Mouse (Mus musculus): ENCODE measurements around the gene Rad23a. TPM values are rescaled to one million over a fixed set of nuclear protein-coding genes. Genes with fewer than 3 reads are reported as not detected.

Gene Rad23a
- total RNA-seq, 1 experiment = 76.7 TPM

DNA sequence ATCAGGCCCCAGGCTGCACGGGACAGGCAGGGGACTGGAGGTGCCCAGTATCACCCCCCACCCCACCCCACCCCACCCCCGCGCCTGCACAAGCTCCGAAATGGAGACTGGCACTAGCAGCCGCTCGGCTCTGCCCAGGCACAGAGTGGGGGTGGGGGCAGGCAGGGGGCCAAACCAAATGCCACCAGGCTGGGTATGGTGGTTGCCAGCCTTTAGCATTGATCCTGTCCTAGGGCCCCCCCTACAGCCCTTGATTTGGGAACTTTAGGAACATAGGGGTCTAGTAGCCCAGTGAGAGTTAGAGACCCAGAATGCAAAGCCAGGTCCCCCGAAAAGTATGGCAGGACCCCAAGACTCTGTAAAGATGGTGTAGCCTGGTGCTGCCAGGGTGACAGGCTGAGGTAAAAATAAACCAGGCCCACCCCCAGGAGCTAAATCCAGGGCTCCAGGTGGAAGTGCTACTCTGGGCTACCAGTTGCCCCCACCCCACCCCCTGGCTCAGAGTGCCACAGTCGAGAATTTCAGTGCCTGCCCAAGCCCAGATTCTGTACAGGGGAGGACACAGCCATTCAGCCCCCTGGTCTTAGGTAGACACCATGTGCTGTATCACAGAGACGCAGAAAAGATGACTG lies 50.5 kb downstream of the Rad23a start:
- in situ Hi-C loops (cut with MboI; ENCODE audit: low sequenced_read_pairs in 2 of 2, unreplicated experiment in 2 of 2) = no loop called here
- Histone ChIP-seq H3K27ac (ENCODE audit: insufficient read depth, low read depth, low read length, poor library complexity, severe bottlenecking) (no peak overlapping the region), H3K4me3 (ENCODE audit: insufficient read depth in 1 of 2, low read depth in 1 of 2, low read length in 2 of 2, poor library complexity in 1 of 2, severe bottlenecking in 1 of 2) (no peak overlapping the region), H3K9me3 (ENCODE audit: control insufficient read depth, insufficient read depth, low read depth, low read length) (no peaks in the 10 kb centered on the region), H3K9ac (ENCODE audit: insufficient read depth, low read depth, low read length, poor library complexity, severe bottlenecking) (no peak overlapping the region), H3K36me3 (ENCODE audit: control insufficient read depth, insufficient read depth, low read length, poor library complexity, severe bottlenecking) (no peaks in the 10 kb centered on the region), H3K4me1 (ENCODE audit: control insufficient read depth in 2 of 2, insufficient read depth in 2 of 2, low read length in 2 of 2, poor library complexity in 1 of 2) (peaks cover 0 to 3% of the 10 kb centered on the region in 2 experiments; a peak in 1 of 4 replicates)
- no peak for TF ChIP-seq ZNF384 (IDR thresholded peaks at IDR 0.05; ENCODE audit: low read depth, low read length)
- TF ChIP-seq ZC3H11A (IDR thresholded peaks at IDR 0.05; ENCODE audit: borderline replicate concordance, low read depth, low read length) = no peak
- TF ChIP-seq MAFK (IDR thresholded peaks at IDR 0.05; ENCODE audit: insufficient read depth, low read depth, low read length) = no peak
- no peak for TF ChIP-seq CHD2 (IDR thresholded peaks at IDR 0.05; ENCODE audit: low read depth, low read length)
- TF ChIP-seq HCFC1 (IDR thresholded peaks at IDR 0.05; ENCODE audit: borderline replicate concordance, insufficient read depth, low read length) = no peak
- no peak for DNase-seq (ENCODE audit: low read depth, low spot score)

- H3K4me1 ChIP-seq (ENCODE audit: control insufficient read depth in 2 of 2, insufficient read depth in 2 of 2, low read length in 2 of 2, poor library complexity in 1 of 2) = peaks cover 0 to 5% of the 10 kb centered on the region in 2 experiments; a peak in 1 of 4 replicates
- in situ Hi-C loops (cut with MboI; ENCODE audit: low sequenced_read_pairs in 2 of 2, unreplicated experiment in 2 of 2) = no loop called here
These were observed 51.1 kb downstream of the Rad23a start for GRCm38 (mm10) chr8:84789345-84789744.

GRCm38 (mm10) chr8:84788896-84789295 lies 51.6 kb downstream of the Rad23a start:
- in situ Hi-C loops (cut with MboI; ENCODE audit: low sequenced_read_pairs in 2 of 2, unreplicated experiment in 2 of 2) = no loop called here
- Histone ChIP-seq H3K9ac (ENCODE audit: insufficient read depth, low read depth, low read length, poor library complexity, severe bottlenecking) (no peak overlapping the region), H3K9me3 (ENCODE audit: control insufficient read depth, insufficient read depth, low read depth, low read length) (no peaks in the 10 kb centered on the region), H3K36me3 (ENCODE audit: control insufficient read depth, insufficient read depth, low read length, poor library complexity, severe bottlenecking) (no peaks in the 10 kb centered on the region), H3K4me3 (ENCODE audit: insufficient read depth in 1 of 2, low read depth in 1 of 2, low read length in 2 of 2, poor library complexity in 1 of 2, severe bottlenecking in 1 of 2) (no peak overlapping the region), H3K27ac (ENCODE audit: insufficient read depth, low read depth, low read length, poor library complexity, severe bottlenecking) (no peak overlapping the region), H3K4me1 (ENCODE audit: control insufficient read depth in 2 of 2, insufficient read depth in 2 of 2, low read length in 2 of 2, poor library complexity in 1 of 2) (peaks cover 0 to 6% of the 10 kb centered on the region in 2 experiments; a peak in 1 of 4 replicates)
- no peak for DNase-seq (ENCODE audit: low read depth, low spot score)
- TF ChIP-seq ZNF384 (IDR thresholded peaks at IDR 0.05; ENCODE audit: low read depth, low read length) = no peak
- TF ChIP-seq MAFK (IDR thresholded peaks at IDR 0.05; ENCODE audit: insufficient read depth, low read depth, low read length) = no peak
- TF ChIP-seq ZC3H11A (IDR thresholded peaks at IDR 0.05; ENCODE audit: borderline replicate concordance, low read depth, low read length) = no peak
- TF ChIP-seq HCFC1 (IDR thresholded peaks at IDR 0.05; ENCODE audit: borderline replicate concordance, insufficient read depth, low read length) = no peak
- no peak for TF ChIP-seq CHD2 (IDR thresholded peaks at IDR 0.05; ENCODE audit: low read depth, low read length)

More at GRCm38 (mm10) chr8:84789345-84789744, 51.1 kb downstream of the Rad23a start:
- Histone ChIP-seq H3K27ac (ENCODE audit: insufficient read depth, low read depth, low read length, poor library complexity, severe bottlenecking) (no peak overlapping the region), H3K9ac (ENCODE audit: insufficient read depth, low read depth, low read length, poor library complexity, severe bottlenecking) (no peak overlapping the region), H3K36me3 (ENCODE audit: control insufficient read depth, insufficient read depth, low read length, poor library complexity, severe bottlenecking) (no peaks in the 10 kb centered on the region), H3K4me3 (ENCODE audit: insufficient read depth in 1 of 2, low read depth in 1 of 2, low read length in 2 of 2, poor library complexity in 1 of 2, severe bottlenecking in 1 of 2) (no peak overlapping the region), H3K9me3 (ENCODE audit: control insufficient read depth, insufficient read depth, low read depth, low read length) (no peaks in the 10 kb centered on the region)
- TF ChIP-seq MAFK (IDR thresholded peaks at IDR 0.05; ENCODE audit: insufficient read depth, low read depth, low read length) = no peak
- TF ChIP-seq HCFC1 (IDR thresholded peaks at IDR 0.05; ENCODE audit: borderline replicate concordance, insufficient read depth, low read length) = no peak
- no peak for TF ChIP-seq CHD2 (IDR thresholded peaks at IDR 0.05; ENCODE audit: low read depth, low read length)
- no peak for TF ChIP-seq ZC3H11A (IDR thresholded peaks at IDR 0.05; ENCODE audit: borderline replicate concordance, low read depth, low read length)
- TF ChIP-seq ZNF384 (IDR thresholded peaks at IDR 0.05; ENCODE audit: low read depth, low read length) = no peak
- DNase-seq (ENCODE audit: low read depth, low spot score) = no peak

DNA sequence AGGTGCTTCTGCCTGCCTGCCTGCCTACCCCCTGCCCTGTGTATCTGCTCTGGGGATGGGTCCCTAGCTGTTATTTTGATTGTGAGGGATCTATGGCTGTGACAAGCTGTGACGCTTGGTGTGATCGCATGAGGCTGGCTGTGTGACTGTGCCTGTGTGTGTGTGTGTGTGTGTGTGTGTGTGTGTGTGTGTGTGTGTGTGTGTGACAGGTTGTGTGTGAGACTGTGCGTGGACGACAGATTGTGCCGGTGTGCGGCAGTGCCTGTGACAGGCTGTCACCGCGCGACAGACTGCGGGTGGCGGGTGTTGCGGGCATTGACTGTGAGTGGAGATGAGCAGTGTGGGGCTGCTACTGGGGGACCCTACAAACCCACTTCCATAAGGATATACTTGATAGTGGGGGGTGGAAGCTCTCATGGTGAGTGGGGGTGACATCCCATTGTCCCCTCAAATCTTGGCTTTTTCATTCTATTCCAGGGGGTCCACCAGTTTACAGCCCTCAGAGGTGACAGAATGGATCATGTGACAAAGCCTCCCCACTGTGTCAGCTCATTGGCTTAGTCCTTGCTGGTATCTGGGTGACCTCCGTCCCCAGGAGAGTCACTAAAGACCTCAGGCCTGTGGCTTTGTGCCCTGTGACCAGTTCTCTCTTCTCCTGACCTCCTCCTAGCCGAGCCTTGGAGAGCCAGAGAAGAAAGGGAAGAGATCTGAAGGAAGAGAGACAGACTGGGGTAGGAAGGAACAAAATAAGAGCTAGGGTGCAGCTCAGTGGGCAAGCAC lies 52.8 kb downstream of the Rad23a start:
- no peak overlapping the region for H3K4me3 ChIP-seq (ENCODE audit: insufficient read depth in 1 of 2, low read depth in 1 of 2, low read length in 2 of 2, poor library complexity in 1 of 2, severe bottlenecking in 1 of 2)
- peaks cover 0 to 6% of the 10 kb centered on the region in 2 experiments; a peak in 1 of 4 replicates for H3K4me1 ChIP-seq (ENCODE audit: control insufficient read depth in 2 of 2, insufficient read depth in 2 of 2, low read length in 2 of 2, poor library complexity in 1 of 2)
- H3K9ac ChIP-seq (ENCODE audit: insufficient read depth, low read depth, low read length, poor library complexity, severe bottlenecking) = no peak overlapping the region
- in situ Hi-C loops (cut with MboI; ENCODE audit: low sequenced_read_pairs in 2 of 2, unreplicated experiment in 2 of 2) = no loop called here
- H3K27ac ChIP-seq (ENCODE audit: insufficient read depth, low read depth, low read length, poor library complexity, severe bottlenecking) = no peak overlapping the region
- no peak for TF ChIP-seq ZC3H11A (IDR thresholded peaks at IDR 0.05; ENCODE audit: borderline replicate concordance, low read depth, low read length)
- no peak for TF ChIP-seq CHD2 (IDR thresholded peaks at IDR 0.05; ENCODE audit: low read depth, low read length)
- no peak for TF ChIP-seq HCFC1 (IDR thresholded peaks at IDR 0.05; ENCODE audit: borderline replicate concordance, insufficient read depth, low read length)
- TF ChIP-seq MAFK (IDR thresholded peaks at IDR 0.05; ENCODE audit: insufficient read depth, low read depth, low read length) = no peak
- no peak for TF ChIP-seq ZNF384 (IDR thresholded peaks at IDR 0.05; ENCODE audit: low read depth, low read length)
- H3K9me3 ChIP-seq (ENCODE audit: control insufficient read depth, insufficient read depth, low read depth, low read length) = no peaks in the 10 kb centered on the region
- DNase-seq (ENCODE audit: low read depth, low spot score) = no peak
- no peaks in the 10 kb centered on the region for H3K36me3 ChIP-seq (ENCODE audit: control insufficient read depth, insufficient read depth, low read length, poor library complexity, severe bottlenecking)

All from ES-E14 (cell line).